Mouse (Mus musculus): ENCODE data around the gene Golt1b.

- no peak for TF ChIP-seq POLR2A (IDR thresholded peaks at IDR 0.05; ENCODE audit: control insufficient read depth, extremely low read depth, insufficient read depth, low read length, poor library complexity)
- TF ChIP-seq CTCF (IDR thresholded peaks at IDR 0.05; ENCODE audit: borderline replicate concordance, control insufficient read depth, extremely low read depth, insufficient read depth, low read length, poor library complexity): no peak
Measured at GRCm38 (mm10) chr6:142357106-142357505, 29.9 kb upstream of the Golt1b start.
